Mouse (Mus musculus) hindbrain, embryonic 11.5 days (tissue): ENCODE data around the gene Ccdc188. TPM values are rescaled to one million over a fixed set of nuclear protein-coding genes. Genes with fewer than 3 reads are reported as not detected.
A peak's percentile ranks its signal among the peaks of the same experiment; 100 is the strongest.

Experiments
- ATAC-seq: fragments of 200-750 bp; cut with Nextera tagmentation; 2 replicates; pipeline ENCODE4 v1.8.0; 2017; ENCODE audit warnings: mild to moderate bottlenecking, moderate TSS enrichment, moderate library complexity; ENCODE audit not compliant: low FRiP score
- DNase-seq: peaks from one replicate; pipeline ENCODE4 v3.0.0-alpha.2; 2015; ENCODE audit warnings: low spot score
- H3K27ac ChIP-seq: fragments of 300-500 bp; sonication (generic); 2 replicates; pipeline ENCODE4 v1.5.1; 2014; ENCODE audit warnings: mild to moderate bottlenecking, low read depth, low read length
- H3K27me3 ChIP-seq: fragments of 300-500 bp; sonication (generic); 2 replicates; pipeline ENCODE4 v1.6.1; 2014; ENCODE audit warnings: mild to moderate bottlenecking, low read length, moderate library complexity, mixed read lengths; ENCODE audit not compliant: control insufficient read depth, insufficient read depth
- H3K36me3 ChIP-seq: fragments of 300-500 bp; sonication (generic); 2 replicates; pipeline ENCODE4 v1.6.1; 2014; ENCODE audit warnings: mild to moderate bottlenecking, low read length, moderate library complexity, mixed read lengths; ENCODE audit not compliant: control insufficient read depth, insufficient read depth
- H3K4me1 ChIP-seq: fragments of 300-500 bp; sonication (generic); replicated peaks from 2 replicates; pipeline ENCODE4 v1.6.1; 2014; ENCODE audit warnings: low read length, mixed read lengths; ENCODE audit not compliant: control insufficient read depth, insufficient read depth
- H3K4me2 ChIP-seq: fragments of 300-500 bp; sonication (generic); replicated peaks from 2 replicates; pipeline ENCODE4 v1.6.1; 2014; ENCODE audit warnings: mild to moderate bottlenecking, low read depth, low read length
- H3K4me3 ChIP-seq: fragments of 300-500 bp; sonication (generic); 2 replicates; pipeline ENCODE4 v1.5.1; 2014; ENCODE audit warnings: low read depth, low read length
- H3K9ac ChIP-seq: fragments of 300-500 bp; sonication (generic); 2 replicates; pipeline ENCODE4 v1.6.1; 2014; ENCODE audit warnings: low read depth, low read length
- H3K9me3 ChIP-seq: fragments of 300-500 bp; sonication (generic); 2 replicates; pipeline ENCODE4 v1.6.1; 2016; ENCODE audit warnings: low read length; ENCODE audit not compliant: control insufficient read depth
- WGBS: fragments of 180-500 bp; shearing (Covaris S2); extraction: QIAGEN DNeasy Blood & Tissue Kit; methylation state at CpG from one replicate; pipeline ENCODE4 v1.1.7; 2014; 5-methylcytosine and 5-hydroxymethylcytosine counted together
- polyA plus RNA-seq: library from polyadenylated mRNA; unstranded; fragments of >200 nt; fragmentation: Nextera tagmentation; extraction: Ambion mirVana; gene quantifications from 2 replicates; pipeline ENCODE4 v1.2.1, GENCODE M21; 2014

Ccdc188 gene
- polyA plus RNA-seq, 1 experiment from 2014 or later = not detected

DNA sequence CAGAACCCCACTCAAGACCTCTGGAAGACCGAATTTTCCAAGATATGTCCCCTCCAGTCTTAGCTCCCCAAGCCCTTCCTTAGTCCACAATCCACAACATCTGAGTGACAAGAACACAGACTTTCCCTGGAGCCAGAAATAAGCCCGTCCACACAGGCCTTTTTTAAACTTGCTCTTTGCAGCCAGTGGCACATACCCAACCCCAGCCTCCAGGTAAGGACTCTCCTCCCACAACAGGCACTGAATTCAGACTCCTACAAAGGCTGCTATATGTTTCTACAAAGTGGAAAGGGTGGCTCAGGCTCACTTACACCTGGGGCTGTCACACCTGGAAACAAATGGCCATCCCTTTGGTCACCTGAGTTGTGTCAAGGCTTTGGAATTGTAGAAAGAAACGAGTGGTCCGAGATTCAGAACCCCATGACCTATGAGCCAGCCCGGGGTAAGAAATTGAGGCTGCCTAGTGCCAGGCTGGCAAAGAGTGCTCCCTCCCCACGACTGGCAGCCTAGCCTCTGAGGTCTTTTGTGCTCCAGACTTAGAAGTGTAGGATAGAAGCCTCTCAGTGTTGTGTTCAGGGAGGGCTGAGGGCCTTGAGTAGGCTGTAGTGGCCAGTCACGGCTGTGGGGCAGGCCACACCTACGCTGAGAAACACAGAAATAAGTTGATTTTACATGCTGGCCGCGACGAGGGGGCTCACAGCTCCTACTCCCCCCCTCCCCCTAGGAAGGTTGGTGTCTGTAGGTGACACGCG is 16.4 kb downstream of the Ccdc188 start:
- H3K27me3 ChIP-seq = no peaks in the 10 kb centered on the region
- peak overlapping the region; percentile 89 for H3K9ac ChIP-seq
- H3K4me1 ChIP-seq = peaks cover 4% of the 10 kb centered on the region
- peak overlapping the region; percentile 92 for H3K4me3 ChIP-seq
- H3K9me3 ChIP-seq = no peaks in the 10 kb centered on the region
- H3K27ac ChIP-seq = no peak overlapping the region
- DNase-seq (no peak), ATAC-seq (peak; percentile 22)
- 0 out of 2 replicates have a peak, but pooled peaks cover under 1% of the 10 kb centered on the region for H3K36me3 ChIP-seq
- 22% methylated on average over 13 of the region's 13 CpGs for WGBS
- peak overlapping the region; percentile 87 for H3K4me2 ChIP-seq

- peak within 1 kb of the TSS; percentile 87 for H3K4me2 ChIP-seq
- 0 out of 2 replicates have a peak, but pooled peaks cover 3% of the 10 kb centered on the region for H3K36me3 ChIP-seq
- peak within 1 kb of the TSS; percentile 89 for H3K9ac ChIP-seq
- WGBS = under 1% methylated on average over 40 of the region's 79 CpGs
- ATAC-seq (peak; percentile 77), DNase-seq (peak; percentile 75)
- H3K9me3 ChIP-seq = no peaks in the 10 kb centered on the region
- peak within 1 kb of the TSS; percentile 86 for H3K27ac ChIP-seq
- H3K27me3 ChIP-seq = no peaks in the 10 kb centered on the region
- H3K4me3 ChIP-seq = peak within 1 kb of the TSS; percentile 92
- peaks cover 4% of the 10 kb centered on the region for H3K4me1 ChIP-seq
Observed at GRCm38 (mm10) chr16:18234671-18235388, 17.2 kb downstream of the Ccdc188 start, which contains the start of gene Zdhhc8. Zdhhc8 (minus strand) TSS chr16:18235136.

GRCm38 (mm10) chr16:18235389-18236065 is 17.8 kb downstream of the Ccdc188 start:
- WGBS = 4% methylated on average over 19 of the region's 19 CpGs
- DNase-seq = peak; percentile 73
- ATAC-seq = peak; percentile 78
- H3K9ac ChIP-seq = peak overlapping the region; percentile 89
- H3K4me1 ChIP-seq = peaks cover 4% of the 10 kb centered on the region
- H3K9me3 ChIP-seq = no peaks in the 10 kb centered on the region
- H3K4me3 ChIP-seq = peak overlapping the region; percentile 92
- 0 out of 2 replicates have a peak, but pooled peaks cover 3% of the 10 kb centered on the region for H3K36me3 ChIP-seq
- H3K27ac ChIP-seq = peak overlapping the region; percentile 86
- H3K4me2 ChIP-seq = peak overlapping the region; percentile 87
- no peaks in the 10 kb centered on the region for H3K27me3 ChIP-seq

GRCm38 (mm10) chr16:18236676-18237501 is 19.2 kb downstream of the Ccdc188 start:
- no peak overlapping the region for H3K9ac ChIP-seq
- WGBS = 75% methylated on average over 7 of the region's 7 CpGs
- H3K4me2 ChIP-seq = no peak overlapping the region
- no peak for DNase-seq
- no peaks in the 10 kb centered on the region for H3K9me3 ChIP-seq
- peaks cover 4% of the 10 kb centered on the region for H3K4me1 ChIP-seq
- no peak overlapping the region for H3K27ac ChIP-seq
- no peak overlapping the region for H3K4me3 ChIP-seq
- H3K36me3 ChIP-seq = 0 out of 2 replicates have a peak, but pooled peaks cover 7% of the 10 kb centered on the region
- H3K27me3 ChIP-seq = no peaks in the 10 kb centered on the region
- ATAC-seq = no peak

DNA sequence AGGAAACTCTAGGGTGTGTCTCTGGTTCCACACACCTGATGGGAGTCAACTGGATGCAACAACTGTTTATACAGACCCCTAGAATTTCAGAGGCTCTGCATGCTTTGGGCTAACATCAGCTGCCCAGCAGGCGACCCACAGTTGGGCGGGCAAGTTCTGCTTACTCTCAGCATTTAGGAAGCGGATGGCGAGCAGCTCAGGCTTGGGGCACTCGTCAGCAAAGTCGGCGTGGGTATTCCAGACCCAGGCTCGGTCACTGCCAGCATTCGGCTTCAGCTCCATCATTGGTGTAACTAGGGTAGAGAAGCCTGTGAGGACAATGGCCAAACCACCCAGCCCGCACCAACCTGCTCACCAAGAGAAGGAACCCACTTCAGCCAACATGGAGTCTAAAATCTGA is 23.9 kb downstream of the Ccdc188 start:
- H3K4me3 ChIP-seq = no peak overlapping the region
- no peaks in the 10 kb centered on the region for H3K9me3 ChIP-seq
- ATAC-seq = no peak
- 92% methylated on average over 10 of the region's 10 CpGs for WGBS
- H3K4me1 ChIP-seq = no peaks in the 10 kb centered on the region; the same call in 1 of the 2 replicates
- H3K27me3 ChIP-seq = no peaks in the 10 kb centered on the region
- H3K9ac ChIP-seq = no peak overlapping the region
- H3K27ac ChIP-seq = no peak overlapping the region
- H3K36me3 ChIP-seq = peaks cover 17% of the 10 kb centered on the region; the same call in 1 of the 2 replicates
- no peak overlapping the region for H3K4me2 ChIP-seq
- no peak for DNase-seq

DNA sequence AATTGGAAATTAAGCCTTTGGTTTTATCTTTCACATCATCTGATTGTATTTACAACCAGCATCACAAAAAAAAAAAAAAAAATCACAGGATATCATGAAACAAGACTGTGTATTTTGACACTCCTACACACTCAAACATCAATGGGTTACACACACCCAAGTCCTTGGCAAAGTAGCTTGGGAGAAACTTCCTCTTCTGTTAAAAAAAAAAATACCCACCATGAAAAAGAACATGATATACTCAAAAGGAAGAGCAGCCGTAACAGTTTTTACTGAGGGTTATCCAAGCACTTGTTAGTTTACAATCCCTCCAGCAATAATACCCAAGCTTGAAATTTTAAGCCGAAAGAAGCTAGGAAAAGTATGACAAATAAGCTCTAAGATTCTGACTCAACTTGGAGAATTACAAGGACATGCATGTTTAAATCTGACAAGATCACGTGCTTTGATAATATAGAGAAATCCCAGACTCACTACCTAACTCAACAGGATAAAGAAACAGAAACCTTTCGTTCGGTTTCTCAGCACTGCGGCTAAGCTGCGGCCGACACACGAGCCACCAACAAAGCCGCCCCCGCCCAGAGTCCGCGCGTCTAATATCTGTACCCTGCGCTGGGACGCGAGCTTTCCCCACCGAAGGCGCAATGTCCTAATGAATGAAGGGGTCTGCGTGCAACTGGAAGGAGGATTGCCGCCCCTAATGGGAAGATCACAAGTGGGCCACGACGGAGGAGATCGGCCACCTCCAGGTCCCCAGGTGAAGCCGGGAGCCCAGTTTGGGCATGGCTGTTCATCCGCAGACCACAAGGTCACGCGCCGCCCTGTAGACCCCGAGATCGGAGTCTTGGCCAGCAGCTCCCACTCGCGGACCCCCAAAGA is 30.1 kb downstream of the Ccdc188 start:
- Histone ChIP-seq H3K27ac (peak overlapping the region; percentile 89), H3K36me3 (peaks cover 12% of the 10 kb centered on the region; the same call in 1 of the 2 replicates), H3K9me3 (no peaks in the 10 kb centered on the region), H3K4me1 (peaks cover 9% of the 10 kb centered on the region), H3K27me3 (no peaks in the 10 kb centered on the region), H3K4me2 (peak overlapping the region; percentile 37), H3K4me3 (peak overlapping the region; percentile 94), H3K9ac (peak overlapping the region; percentile 95)
- under 1% methylated on average over 29 of the region's 33 CpGs for WGBS
- DNase-seq = no peak
- peak; percentile 2 for ATAC-seq

- WGBS = under 1% methylated on average over 95 of the region's 102 CpGs
- peaks cover 9% of the 10 kb centered on the region for H3K4me1 ChIP-seq
Observed at GRCm38 (mm10) chr16:18248433-18249363, 31.0 kb downstream of the Ccdc188 start, which contains the start of the genes Trmt2a and Ranbp1. Trmt2a (plus strand) TSS chr16:18248679. Ranbp1 (minus strand) TSS chr16:18248732.

More at GRCm38 (mm10) chr16:18248433-18249363, 31.0 kb downstream of the Ccdc188 start, which contains the start of the genes Trmt2a and Ranbp1:
- ATAC-seq (peak; percentile 96), DNase-seq (peak; percentile 99)
- H3K27ac ChIP-seq = peak within 1 kb of the TSS; percentile 89
- H3K4me2 ChIP-seq = peak within 1 kb of the TSS; percentile 80
- H3K4me3 ChIP-seq = peak within 1 kb of the TSS; percentile 94
- no peaks in the 10 kb centered on the region for H3K27me3 ChIP-seq
- H3K9ac ChIP-seq = peak within 1 kb of the TSS; percentile 95
- 0 out of 2 replicates have a peak, but pooled peaks cover 12% of the 10 kb centered on the region for H3K36me3 ChIP-seq
- no peaks in the 10 kb centered on the region for H3K9me3 ChIP-seq
